Mouse (Mus musculus) 3134 (cell line): Measurements from ENCODE around the gene Kcng1.

Experiments used
- DNase-seq: peaks from one replicate; pipeline ENCODE4 v3.0.0-alpha.2; 2011; ENCODE audit warnings: low spot score; ENCODE audit not compliant: insufficient read length; ENCODE audit errors: extremely low read depth

The Kcng1 gene

GRCm38 (mm10) chr2:168213788-168214397 is 67.6 kb downstream of the Kcng1 start:
- DNase-seq: no peak
